Mouse (Mus musculus) lung, postnatal 0 days (tissue): ENCODE measurements around the gene Zfp366.

Source experiments
- CTCF ChIP-seq: IDR thresholded peaks from 2 replicates; pipeline ENCODE4 v1.5.1; 2016; ENCODE audit warnings: antibody characterized with exemption, mild to moderate bottlenecking
- EP300 ChIP-seq: IDR thresholded peaks from 2 replicates; pipeline ENCODE4 v1.6.1; 2016; ENCODE audit warnings: antibody characterized with exemption, mild to moderate bottlenecking, control low read depth

DNA sequence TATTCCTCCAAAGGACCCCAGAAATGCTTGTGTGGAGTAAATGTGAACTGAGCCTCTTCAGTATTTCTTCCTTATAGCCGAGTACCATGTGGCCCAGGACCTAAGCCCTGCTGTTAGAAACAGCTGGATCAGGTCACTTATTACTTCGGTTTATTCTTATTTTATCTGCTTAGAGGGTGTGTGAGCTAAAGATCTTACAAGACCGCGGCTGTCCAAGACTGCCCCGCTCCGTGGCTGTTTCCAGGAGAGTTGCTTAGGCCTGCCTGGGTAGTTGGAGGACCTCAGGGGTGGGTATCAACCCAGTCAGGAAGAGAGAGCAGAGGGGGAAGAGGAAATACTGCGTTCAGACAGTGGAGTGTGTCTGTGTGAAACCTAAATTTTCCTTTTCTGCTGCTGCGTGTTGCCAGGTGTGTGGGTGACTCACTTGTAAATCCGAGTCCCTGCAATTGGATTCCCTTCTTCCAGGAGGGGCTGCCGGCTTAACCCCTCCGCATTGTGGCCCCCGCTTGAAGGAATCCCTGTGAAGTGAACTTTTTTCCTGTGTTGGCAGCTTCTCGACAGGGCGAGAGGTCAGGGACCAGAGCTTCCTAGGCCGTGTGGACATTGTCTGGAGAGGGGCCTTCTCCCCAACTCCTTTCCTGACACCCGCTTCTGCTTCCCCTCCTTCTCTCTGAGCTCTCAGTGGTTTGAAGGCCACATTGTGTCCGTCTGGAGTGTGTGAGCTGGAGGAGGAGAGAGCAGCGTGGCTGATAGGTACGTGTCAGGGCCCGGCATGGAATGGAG, 51.0 kb downstream of the Zfp366 start:
- TF ChIP-seq CTCF = no peak
- TF ChIP-seq EP300 = no peak
